Mouse (Mus musculus): ENCODE results near the gene Masp2. TPM values are rescaled to one million over a fixed set of nuclear protein-coding genes. Genes with fewer than 3 reads are reported as not detected.

The Masp2 gene
- polyA plus RNA-seq, 1 experiment from 2014 or later = 0.10 TPM

- ATAC-seq (ENCODE audit: insufficient number of reproducible peaks, insufficient read depth, low FRiP score, low TSS enrichment, low read depth) = no peak
- Histone ChIP-seq H3K27me3 (no peaks in the 10 kb centered on the region), H3K4me3 (replicated peaks) (no peak overlapping the region), H3K4me1 (replicated peaks) (no peaks in the 10 kb centered on the region), H3K27ac (no peak overlapping the region), H3K4me2 (no peak overlapping the region), H3K36me3 (peaks cover 28% of the 10 kb centered on the region), H3K9ac (replicated peaks) (no peak overlapping the region), H3K9me3 (no peaks in the 10 kb centered on the region)
- WGBS = 87% methylated on average over 4 of the region's 4 CpGs
These were observed 483 bp upstream of the Masp2 start for GRCm38 (mm10) chr4:148601871-148602270.

GRCm38 (mm10) chr4:148603376-148604139 is 1.2 kb downstream of the Masp2 start:
- 70% methylated on average over 10 of the region's 10 CpGs for WGBS
- Histone ChIP-seq H3K36me3 (peaks cover 24% of the 10 kb centered on the region), H3K27me3 (no peaks in the 10 kb centered on the region), H3K4me3 (replicated peaks) (no peak overlapping the region), H3K9ac (replicated peaks) (no peak overlapping the region), H3K9me3 (no peaks in the 10 kb centered on the region), H3K4me2 (no peak overlapping the region), H3K27ac (no peak overlapping the region), H3K4me1 (replicated peaks) (no peaks in the 10 kb centered on the region)
- ATAC-seq (ENCODE audit: insufficient number of reproducible peaks, insufficient read depth, low FRiP score, low TSS enrichment, low read depth) = no peak

DNA sequence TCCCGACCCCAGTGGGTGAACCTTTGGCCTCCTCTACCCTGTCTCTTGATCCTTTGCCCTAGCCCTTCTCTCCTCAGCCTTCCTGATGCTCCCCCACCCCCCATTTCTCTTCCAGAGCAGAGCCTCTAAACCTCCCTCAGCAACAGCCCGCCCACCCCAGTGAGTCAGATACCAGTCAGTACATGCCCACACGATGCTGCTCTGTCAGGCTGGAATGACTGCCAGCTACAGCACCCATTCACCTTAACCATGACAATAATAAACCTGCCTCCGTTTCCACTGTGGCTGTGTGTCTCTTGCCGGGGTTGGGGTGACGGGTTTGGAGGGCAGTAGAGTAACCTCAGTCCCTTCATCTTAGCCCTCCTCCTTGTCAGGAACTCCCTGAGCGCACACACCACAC is 1.8 kb downstream of the Masp2 start:
- no peaks in the 10 kb centered on the region for H3K27me3 ChIP-seq
- WGBS = 79% methylated on average over 7 of the region's 7 CpGs
- H3K9me3 ChIP-seq = no peaks in the 10 kb centered on the region
- no peak overlapping the region for H3K27ac ChIP-seq
- no peak for ATAC-seq (ENCODE audit: insufficient number of reproducible peaks, insufficient read depth, low FRiP score, low TSS enrichment, low read depth)
- H3K4me2 ChIP-seq = no peak overlapping the region
- H3K9ac ChIP-seq (replicated peaks) = no peak overlapping the region
- H3K36me3 ChIP-seq = peaks cover 19% of the 10 kb centered on the region
- no peaks in the 10 kb centered on the region for H3K4me1 ChIP-seq (replicated peaks)
- no peak overlapping the region for H3K4me3 ChIP-seq (replicated peaks)

DNA sequence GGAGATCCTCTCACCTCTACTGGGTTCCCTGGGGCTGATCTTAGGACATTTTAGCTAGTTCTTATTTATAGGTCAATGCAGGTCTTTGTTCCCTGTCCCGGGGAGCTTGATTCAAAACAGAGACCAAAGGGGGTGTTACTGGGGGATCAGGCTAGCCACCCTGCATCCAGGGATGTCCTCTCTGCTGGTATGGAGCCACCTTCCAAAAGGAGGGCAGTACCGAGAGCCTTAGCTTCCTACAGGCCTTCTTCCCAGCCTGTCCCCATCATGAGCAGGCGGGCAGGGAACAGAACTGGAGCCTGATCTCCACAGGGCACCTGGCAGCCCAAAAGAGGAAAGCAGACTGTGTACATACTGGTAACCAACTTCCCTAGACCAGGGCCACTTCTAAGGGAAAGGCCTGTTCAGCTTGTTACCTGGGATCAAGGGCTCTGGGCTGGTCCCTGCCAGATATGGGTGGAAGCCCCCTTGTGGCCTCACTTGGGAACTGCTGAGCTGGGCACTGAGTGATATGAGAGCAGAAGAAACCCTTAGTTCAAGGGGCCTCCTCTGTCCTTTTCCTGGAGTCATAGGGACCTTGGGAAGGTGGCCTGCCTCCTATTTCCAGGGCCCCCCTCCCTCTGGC is 2.3 kb downstream of the Masp2 start:
- H3K9ac ChIP-seq (replicated peaks) = no peak overlapping the region
- H3K9me3 ChIP-seq = no peaks in the 10 kb centered on the region
- ATAC-seq (ENCODE audit: insufficient number of reproducible peaks, insufficient read depth, low FRiP score, low TSS enrichment, low read depth) = no peak
- WGBS = 89% methylated on average over 3 of the region's 3 CpGs
- no peak overlapping the region for H3K4me3 ChIP-seq (replicated peaks)
- no peaks in the 10 kb centered on the region for H3K4me1 ChIP-seq (replicated peaks)
- peaks cover 17% of the 10 kb centered on the region for H3K36me3 ChIP-seq
- H3K4me2 ChIP-seq = no peak overlapping the region
- no peak overlapping the region for H3K27ac ChIP-seq
- no peaks in the 10 kb centered on the region for H3K27me3 ChIP-seq

- Histone ChIP-seq H3K27ac (no peak overlapping the region; the same call in 1 of the 2 replicates), H3K9me3 (no peaks in the 10 kb centered on the region), H3K27me3 (no peaks in the 10 kb centered on the region), H3K4me3 (replicated peaks) (no peak overlapping the region), H3K9ac (replicated peaks) (no peak overlapping the region), H3K4me1 (replicated peaks) (no peaks in the 10 kb centered on the region), H3K36me3 (peaks cover 43% of the 10 kb centered on the region), H3K4me2 (no peak overlapping the region)
- 27% methylated on average over 5 of the region's 5 CpGs for WGBS
- no peak for ATAC-seq (ENCODE audit: insufficient number of reproducible peaks, insufficient read depth, low FRiP score, low TSS enrichment, low read depth)
These were observed 5.4 kb downstream of the Masp2 start for GRCm38 (mm10) chr4:148607758-148608157.

- Histone ChIP-seq H3K27ac (0 out of 2 replicates have a peak overlapping the region, but pooled peaks have one; percentile 17), H3K4me2 (no peak overlapping the region), H3K27me3 (no peaks in the 10 kb centered on the region), H3K4me3 (replicated peaks) (no peak overlapping the region), H3K36me3 (peaks cover 61% of the 10 kb centered on the region), H3K9me3 (no peaks in the 10 kb centered on the region), H3K4me1 (replicated peaks) (0 out of 2 replicates have a peak, but pooled peaks cover 3% of the 10 kb centered on the region), H3K9ac (replicated peaks) (no peak overlapping the region)
- no peak for ATAC-seq (ENCODE audit: insufficient number of reproducible peaks, insufficient read depth, low FRiP score, low TSS enrichment, low read depth)
- 80% methylated on average over 5 of the region's 5 CpGs for WGBS
These were observed 7.5 kb downstream of the Masp2 start for GRCm38 (mm10) chr4:148609805-148610204.

GRCm38 (mm10) chr4:148610631-148611364 is 8.4 kb downstream of the Masp2 start:
- no peaks in the 10 kb centered on the region for H3K27me3 ChIP-seq
- peaks cover 71% of the 10 kb centered on the region for H3K36me3 ChIP-seq
- H3K27ac ChIP-seq = no peak overlapping the region
- H3K9me3 ChIP-seq = no peaks in the 10 kb centered on the region
- no peak overlapping the region for H3K4me3 ChIP-seq (replicated peaks)
- ATAC-seq (ENCODE audit: insufficient number of reproducible peaks, insufficient read depth, low FRiP score, low TSS enrichment, low read depth) = no peak
- no peak overlapping the region for H3K4me2 ChIP-seq
- H3K4me1 ChIP-seq (replicated peaks) = 0 out of 2 replicates have a peak, but pooled peaks cover 3% of the 10 kb centered on the region
- no peak overlapping the region for H3K9ac ChIP-seq (replicated peaks)
- WGBS = 83% methylated on average over 5 of the region's 5 CpGs

- no peak for ATAC-seq (ENCODE audit: insufficient number of reproducible peaks, insufficient read depth, low FRiP score, low TSS enrichment, low read depth)
- H3K27ac ChIP-seq = no peak overlapping the region
- H3K36me3 ChIP-seq = peaks cover 82% of the 10 kb centered on the region
- no peak overlapping the region for H3K4me2 ChIP-seq
- no peak overlapping the region for H3K9ac ChIP-seq (replicated peaks)
- H3K27me3 ChIP-seq = no peaks in the 10 kb centered on the region
- H3K9me3 ChIP-seq = no peaks in the 10 kb centered on the region
- WGBS = 69% methylated on average over 4 of the region's 4 CpGs
- no peak overlapping the region for H3K4me3 ChIP-seq (replicated peaks)
- H3K4me1 ChIP-seq (replicated peaks) = 0 out of 2 replicates have a peak, but pooled peaks cover 3% of the 10 kb centered on the region
These were observed 10.2 kb downstream of the Masp2 start for GRCm38 (mm10) chr4:148612557-148612956.

DNA sequence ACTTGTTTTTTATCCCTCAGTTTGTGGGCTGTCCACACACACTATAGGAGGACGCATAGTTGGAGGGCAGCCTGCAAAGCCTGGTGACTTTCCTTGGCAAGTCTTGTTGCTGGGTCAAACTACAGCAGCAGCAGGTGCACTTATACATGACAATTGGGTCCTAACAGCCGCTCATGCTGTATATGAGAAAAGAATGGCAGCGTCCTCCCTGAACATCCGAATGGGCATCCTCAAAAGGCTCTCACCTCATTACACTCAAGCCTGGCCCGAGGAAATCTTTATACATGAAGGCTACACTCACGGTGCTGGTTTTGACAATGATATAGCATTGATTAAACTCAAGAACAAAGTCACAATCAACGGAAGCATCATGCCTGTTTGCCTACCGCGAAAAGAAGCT is 11.4 kb downstream of the Masp2 start:
- 85% methylated on average over 9 of the region's 9 CpGs for WGBS
- peaks cover 83% of the 10 kb centered on the region for H3K36me3 ChIP-seq

GRCm38 (mm10) chr4:148619805-148620204 is 17.5 kb downstream of the Masp2 start:
- H3K9me3 ChIP-seq = no peaks in the 10 kb centered on the region
- no peak overlapping the region for H3K4me3 ChIP-seq (replicated peaks)
- WGBS = 69% methylated on average over 1 of the region's 1 CpGs
- H3K27me3 ChIP-seq = no peaks in the 10 kb centered on the region
- H3K36me3 ChIP-seq = peaks cover 94% of the 10 kb centered on the region
- H3K27ac ChIP-seq = no peak overlapping the region
- H3K9ac ChIP-seq (replicated peaks) = no peak overlapping the region
- peaks cover 11% of the 10 kb centered on the region for H3K4me1 ChIP-seq (replicated peaks)
- no peak overlapping the region for H3K4me2 ChIP-seq
- ATAC-seq (ENCODE audit: insufficient number of reproducible peaks, insufficient read depth, low FRiP score, low TSS enrichment, low read depth) = no peak

More for the DNA sequence above, 11.4 kb downstream of the Masp2 start:
- H3K4me1 ChIP-seq (replicated peaks) = 0 out of 2 replicates have a peak, but pooled peaks cover 3% of the 10 kb centered on the region
- H3K4me2 ChIP-seq = no peak overlapping the region
- H3K27ac ChIP-seq = no peak overlapping the region
- H3K9ac ChIP-seq (replicated peaks) = no peak overlapping the region
- H3K27me3 ChIP-seq = no peaks in the 10 kb centered on the region
- H3K4me3 ChIP-seq (replicated peaks) = no peak overlapping the region
- ATAC-seq (ENCODE audit: insufficient number of reproducible peaks, insufficient read depth, low FRiP score, low TSS enrichment, low read depth) = no peak
- no peaks in the 10 kb centered on the region for H3K9me3 ChIP-seq

DNA sequence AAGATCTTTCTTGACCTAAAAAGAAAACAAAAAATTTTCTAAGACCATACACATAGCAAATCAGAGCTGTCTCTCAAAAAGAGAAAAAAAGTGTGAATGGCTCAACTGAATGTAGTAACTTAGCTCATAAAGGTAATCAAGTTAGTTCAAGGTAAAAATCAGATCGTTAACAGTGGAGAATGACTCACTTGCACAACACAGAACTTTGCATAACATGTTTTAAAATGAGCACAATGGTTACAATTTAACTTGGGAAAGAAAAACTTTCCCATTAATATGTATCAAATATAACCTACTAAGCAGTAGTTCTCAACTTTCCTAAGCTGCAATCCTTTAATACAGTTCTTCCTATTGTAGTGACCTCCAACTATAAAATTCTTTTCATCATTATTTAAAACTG is 18.4 kb downstream of the Masp2 start:
- H3K36me3 ChIP-seq = peaks cover 89% of the 10 kb centered on the region
- H3K4me2 ChIP-seq = no peak overlapping the region
- no peak overlapping the region for H3K27ac ChIP-seq
- ATAC-seq (ENCODE audit: insufficient number of reproducible peaks, insufficient read depth, low FRiP score, low TSS enrichment, low read depth) = no peak
- H3K4me3 ChIP-seq (replicated peaks) = no peak overlapping the region
- no peaks in the 10 kb centered on the region for H3K27me3 ChIP-seq
- 92% methylated on average over 1 of the region's 1 CpGs for WGBS
- H3K9me3 ChIP-seq = no peaks in the 10 kb centered on the region
- peaks cover 17% of the 10 kb centered on the region for H3K4me1 ChIP-seq (replicated peaks)
- H3K9ac ChIP-seq (replicated peaks) = no peak overlapping the region
